Comparison of ENCODE assay signal across 8 mouse cellular contexts in genomic region chr10:111509103-111509784, GRCm38 (mm10). TPM values are rescaled to one million over a fixed set of nuclear protein-coding genes. Genes with fewer than 3 reads are reported as not detected.
DNase-seq lines count a peak whose midpoint lies in the region; ATAC-seq and TF ChIP-seq lines count a peak whose summit lies in the region.

No protein-coding gene starts in this region.

- peak overlapping the region; percentile 80 for H3K4me3 ChIP-seq in left cerebral cortex, adult 2 months
- peak overlapping the region; percentile 69 for H3K4me3 ChIP-seq in embryonic facial prominence, embryonic 12.5 days
- peak overlapping the region; percentile 72 for H3K4me3 ChIP-seq in intestine, embryonic 14.5 days (ENCODE audit: low read depth, low read length)

- H3K4me2 ChIP-seq in embryonic facial prominence, embryonic 12.5 days (replicated peaks): peak overlapping the region; percentile 77
- peak overlapping the region; percentile 73 for H3K4me2 ChIP-seq in intestine, embryonic 14.5 days (ENCODE audit: low read length)

- H3K9me3 ChIP-seq in embryonic facial prominence, embryonic 12.5 days: no peaks in the 10 kb centered on the region
- H3K9me3 ChIP-seq in intestine, embryonic 14.5 days (ENCODE audit: control insufficient read depth, low read length): no peaks in the 10 kb centered on the region

- H3K9ac ChIP-seq in embryonic facial prominence, embryonic 12.5 days: 0 out of 2 replicates have a peak overlapping the region, but pooled peaks have one; percentile 48
- H3K9ac ChIP-seq in intestine, embryonic 14.5 days (ENCODE audit: low read length): peak overlapping the region; percentile 87

- H3K27me3 ChIP-seq in embryonic facial prominence, embryonic 12.5 days: no peaks in the 10 kb centered on the region
- H3K27me3 ChIP-seq in intestine, embryonic 14.5 days (replicated peaks; ENCODE audit: control insufficient read depth, insufficient read depth, low read length): no peaks in the 10 kb centered on the region

- H3K4me1 ChIP-seq in embryonic facial prominence, embryonic 12.5 days: peaks cover 19% of the 10 kb centered on the region; the same call in 1 of the 2 replicates
- peaks cover 32% of the 10 kb centered on the region for H3K4me1 ChIP-seq in intestine, embryonic 14.5 days (replicated peaks; ENCODE audit: control insufficient read depth, insufficient read depth, low read length)

- DNase-seq in left cerebral cortex, adult 2 months (ENCODE audit: extremely low spot score in 1 of 2, low spot score in 2 of 2): no peak
- DNase-seq in left cerebral cortex, postnatal 25 days (ENCODE audit: low spot score in 2 of 2): no peak
- DNase-seq in intestine, embryonic 14.5 days (ENCODE audit: low spot score): no peak
- DNase-seq in naive thymus-derived CD4-positive, alpha-beta T cell, adult 2 months (ENCODE audit: low read depth): peak; percentile 25
- no peak for DNase-seq in urinary bladder, postnatal 4 days (ENCODE audit: low spot score in 2 of 2)
- no peak for DNase-seq in cerebellum, postnatal 14 days
- no peak for DNase-seq in lung, postnatal 25 days (ENCODE audit: low spot score)

- TF ChIP-seq CTCF in left cerebral cortex, adult 2 months (IDR thresholded peaks at IDR 0.05): no peak

- no peak for ATAC-seq in embryonic facial prominence, embryonic 12.5 days (ENCODE audit: insufficient number of reproducible peaks, insufficient read depth, low FRiP score, low TSS enrichment)
- ATAC-seq in intestine, embryonic 14.5 days (replicated peaks; ENCODE audit: low FRiP score, low TSS enrichment, low read depth): no peak

- intact Hi-C loops in left cerebral cortex, adult 2 months (cut with DNase I): loop anchor here (5.0 to 10.0 kb wide), 3 partner anchors 148 to 656 kb away; partner anchors contain the start of genes Caps2 and Glipr1l3
- intact Hi-C loops in left cerebral cortex, postnatal 25 days (cut with DNase I): loop anchor here (5.0 kb wide), 2 partner anchors 58 to 373 kb away; no protein-coding TSS in a partner anchor

- H3K36me3 ChIP-seq in embryonic facial prominence, embryonic 12.5 days: no peaks in the 10 kb centered on the region
- H3K36me3 ChIP-seq in intestine, embryonic 14.5 days (ENCODE audit: control insufficient read depth, insufficient read depth, low read length): peaks cover 6% of the 10 kb centered on the region; the same call in 1 of the 2 replicates

- peak overlapping the region; percentile 50; the same call in 1 of the 2 replicates for H3K27ac ChIP-seq in left cerebral cortex, adult 2 months
- no peak overlapping the region for H3K27ac ChIP-seq in embryonic facial prominence, embryonic 12.5 days
- H3K27ac ChIP-seq in intestine, embryonic 14.5 days (ENCODE audit: low read depth): 0 out of 2 replicates have a peak overlapping the region, but pooled peaks have one; percentile 2

- WGBS in embryonic facial prominence, embryonic 12.5 days: 9% methylated on average over 8 of the region's 8 CpGs
- WGBS in intestine, embryonic 14.5 days: 27% methylated on average over 8 of the region's 8 CpGs

RNA-seq across cellular contexts. Expression of gene Phlda1, which starts 3.2 kb away (rescaled TPM):
- total RNA-seq in left cerebral cortex, adult 2 months (2021): 10 to 100 TPM; 31.3 to 42.2 TPM
- total RNA-seq in left cerebral cortex, postnatal 25 days (2021): 10 to 100 TPM; 35.1 to 35.6 TPM
- polyA plus RNA-seq in embryonic facial prominence, embryonic 12.5 days (2016; fragmentation: Nextera tagmentation; extraction: Ambion mirVana): 34.7 and 37.4 TPM in 2 replicates
- 42.4 and 46.0 TPM in 2 replicates for polyA plus RNA-seq in intestine, embryonic 14.5 days (2014; fragmentation: Nextera tagmentation; extraction: Ambion mirVana)

RNA-seq across cellular contexts. Expression of gene Nap1l1, which starts 36.2 kb away (rescaled TPM):
- 100 to 1,000 TPM; 217 to 237 TPM for total RNA-seq in left cerebral cortex, adult 2 months (2021)
- 100 to 1,000 TPM; 223 to 236 TPM for total RNA-seq in left cerebral cortex, postnatal 25 days (2021)
- polyA plus RNA-seq in embryonic facial prominence, embryonic 12.5 days (2016; fragmentation: Nextera tagmentation; extraction: Ambion mirVana): 286 and 315 TPM in 2 replicates
- polyA plus RNA-seq in intestine, embryonic 14.5 days (2014; fragmentation: Nextera tagmentation; extraction: Ambion mirVana): 248 and 249 TPM in 2 replicates
